Mouse (Mus musculus) neural tube, embryonic 11.5 days (tissue): ENCODE measurements around the gene Nell1. TPM values are rescaled to one million over a fixed set of nuclear protein-coding genes. Genes with fewer than 3 reads are reported as not detected.
A peak's percentile ranks its signal among the peaks of the same experiment; 100 is the strongest.
"Not testable (repeated sequence)": the region's sequence is repeated elsewhere in the genome, so short reads cannot be mapped to it uniquely, and the experiment has no call there.

Experiments
- ATAC-seq: fragments of 200-750 bp; cut with Nextera tagmentation; 2 replicates; pipeline ENCODE4 v1.8.0; 2017; ENCODE audit warnings: moderate number of reproducible peaks, mild to moderate bottlenecking, moderate TSS enrichment, moderate library complexity; ENCODE audit not compliant: insufficient read depth, low FRiP score, low TSS enrichment
- DNase-seq: peaks from one replicate; pipeline ENCODE4 v3.0.0-alpha.2; 2015; ENCODE audit warnings: low spot score
- H3K27ac ChIP-seq: fragments of 300-500 bp; sonication (generic); 2 replicates; pipeline ENCODE4 v1.5.1; 2014; ENCODE audit warnings: low read depth, mild to moderate bottlenecking, low read length
- H3K27me3 ChIP-seq: fragments of 300-500 bp; sonication (generic); 2 replicates; pipeline ENCODE4 v1.6.1; 2014; ENCODE audit warnings: mild to moderate bottlenecking, low read length, mixed read lengths; ENCODE audit not compliant: control insufficient read depth, insufficient read depth
- H3K36me3 ChIP-seq: fragments of 300-500 bp; sonication (generic); 2 replicates; pipeline ENCODE4 v1.6.1; 2014; ENCODE audit warnings: mild to moderate bottlenecking, low read length, moderate library complexity, mixed read lengths; ENCODE audit not compliant: control insufficient read depth, insufficient read depth
- H3K4me1 ChIP-seq: fragments of 300-500 bp; sonication (generic); 2 replicates; pipeline ENCODE4 v1.6.1; 2014; ENCODE audit warnings: low read length, mixed read lengths; ENCODE audit not compliant: control insufficient read depth, insufficient read depth
- H3K4me2 ChIP-seq: fragments of 300-500 bp; sonication (generic); 2 replicates; pipeline ENCODE4 v1.6.1; 2014; ENCODE audit warnings: low read depth, mild to moderate bottlenecking, moderate library complexity
- H3K4me3 ChIP-seq: fragments of 300-500 bp; sonication (generic); 2 replicates; pipeline ENCODE4 v1.5.1; 2014; ENCODE audit warnings: low read depth, low read length
- H3K9ac ChIP-seq: fragments of 300-500 bp; sonication (generic); 2 replicates; pipeline ENCODE4 v1.6.1; 2014; ENCODE audit warnings: mild to moderate bottlenecking, low read length
- H3K9me3 ChIP-seq: fragments of 300-500 bp; sonication (generic); 2 replicates; pipeline ENCODE4 v1.6.1; 2016; ENCODE audit warnings: low read length; ENCODE audit not compliant: control insufficient read depth
- WGBS: fragments of 180-500 bp; shearing (Covaris S2); extraction: QIAGEN DNeasy Blood & Tissue Kit; methylation state at CpG from one replicate; pipeline ENCODE4 v1.1.7; 2014; 5-methylcytosine and 5-hydroxymethylcytosine counted together
- polyA plus RNA-seq: library from polyadenylated mRNA; unstranded; fragments of >200 nt; fragmentation: Nextera tagmentation; extraction: Ambion mirVana; gene quantifications from 2 replicates; pipeline ENCODE4 v1.2.1, GENCODE M21; 2014

The Nell1 gene
- 4.9 and 5.1 TPM in 2 replicates for polyA plus RNA-seq

- Histone ChIP-seq H3K27ac (no peak within 1 kb of the TSS), H3K9me3 (no peaks in the 10 kb centered on the region)
- under 1% methylated on average over 48 of the region's 52 CpGs for WGBS
Measured at GRCm38 (mm10) chr7:49974841-49975440, at the start of gene Nell1. Gene Nell1 (plus strand): TSS chr7:49974864.

GRCm38 (mm10) chr7:49928571-49928970 lies 46.1 kb upstream of the Nell1 start:
- Histone ChIP-seq H3K36me3 (no peaks in the 10 kb centered on the region), H3K27me3 (no peaks in the 10 kb centered on the region), H3K4me2 (no peak overlapping the region), H3K4me1 (no peaks in the 10 kb centered on the region), H3K9me3 (no peaks in the 10 kb centered on the region), H3K27ac (no peak overlapping the region), H3K4me3 (no peak overlapping the region), H3K9ac (no peak overlapping the region)
- DNase-seq: no peak
- 62% methylated on average over 3 of the region's 3 CpGs for WGBS
- ATAC-seq: no peak

More at GRCm38 (mm10) chr7:49974841-49975440, at the start of gene Nell1:
- Histone ChIP-seq H3K4me1 (peaks cover 8% of the 10 kb centered on the region; the same call in 1 of the 2 replicates), H3K36me3 (no peaks in the 10 kb centered on the region), H3K4me2 (peak within 1 kb of the TSS; percentile 95), H3K27me3 (peaks cover 36% of the 10 kb centered on the region), H3K9ac (peak within 1 kb of the TSS; percentile 44), H3K4me3 (peak within 1 kb of the TSS; percentile 47)
- DNase-seq (peak; percentile 56), ATAC-seq (peak; percentile 61)

GRCm38 (mm10) chr7:49929999-49930398 lies 44.7 kb upstream of the Nell1 start:
- Histone ChIP-seq H3K27ac (no peak overlapping the region), H3K4me2 (no peak overlapping the region), H3K9me3 (no peaks in the 10 kb centered on the region), H3K9ac (no peak overlapping the region), H3K4me3 (no peak overlapping the region), H3K36me3 (no peaks in the 10 kb centered on the region), H3K4me1 (no peaks in the 10 kb centered on the region), H3K27me3 (no peaks in the 10 kb centered on the region)
- no peak for DNase-seq
- WGBS: 63% methylated on average over 4 of the region's 4 CpGs
- no peak for ATAC-seq

- H3K4me1 ChIP-seq, H3K9ac ChIP-seq, H3K9me3 ChIP-seq, DNase-seq, H3K27me3 ChIP-seq, H3K36me3 ChIP-seq, H3K27ac ChIP-seq, H3K4me3 ChIP-seq, ATAC-seq, H3K4me2 ChIP-seq: not testable (repeated sequence)
- whole genome bisulfite sequencing: 85% methylated on average over 14 of the region's 14 CpGs
Measured at GRCm38 (mm10) chr7:49933386-49934115, 41.1 kb upstream of the Nell1 start.

- Histone ChIP-seq H3K9ac (no peak overlapping the region), H3K4me1 (no peaks in the 10 kb centered on the region), H3K9me3 (no peaks in the 10 kb centered on the region)
Measured at GRCm38 (mm10) chr7:49936821-49937220, 37.8 kb upstream of the Nell1 start.

GRCm38 (mm10) chr7:49942023-49942422 lies 32.6 kb upstream of the Nell1 start:
- Histone ChIP-seq H3K9me3 (no peaks in the 10 kb centered on the region), H3K4me1 (no peaks in the 10 kb centered on the region), H3K27me3 (no peaks in the 10 kb centered on the region), H3K27ac (no peak overlapping the region), H3K4me3 (no peak overlapping the region), H3K4me2 (no peak overlapping the region), H3K9ac (no peak overlapping the region), H3K36me3 (no peaks in the 10 kb centered on the region)
- WGBS: 73% methylated on average over 3 of the region's 3 CpGs
- DNase-seq (no peak), ATAC-seq (no peak)

More at GRCm38 (mm10) chr7:49936821-49937220, 37.8 kb upstream of the Nell1 start:
- 94% methylated on average over 3 of the region's 3 CpGs for WGBS
- H3K27me3 ChIP-seq: no peaks in the 10 kb centered on the region
- H3K4me2 ChIP-seq: no peak overlapping the region
- H3K36me3 ChIP-seq: no peaks in the 10 kb centered on the region
- DNase-seq: no peak
- no peak for ATAC-seq
- H3K27ac ChIP-seq: no peak overlapping the region
- H3K4me3 ChIP-seq: no peak overlapping the region

GRCm38 (mm10) chr7:49942490-49942889 lies 32.2 kb upstream of the Nell1 start:
- Histone ChIP-seq H3K27ac (no peak overlapping the region), H3K4me3 (no peak overlapping the region), H3K27me3 (no peaks in the 10 kb centered on the region), H3K4me1 (no peaks in the 10 kb centered on the region), H3K4me2 (no peak overlapping the region), H3K9ac (no peak overlapping the region), H3K9me3 (no peaks in the 10 kb centered on the region), H3K36me3 (no peaks in the 10 kb centered on the region)
- WGBS: 68% methylated on average over 5 of the region's 5 CpGs
- DNase-seq (no peak), ATAC-seq (no peak)

- Histone ChIP-seq H3K4me1 (no peaks in the 10 kb centered on the region), H3K4me3 (no peak overlapping the region), H3K36me3 (no peaks in the 10 kb centered on the region), H3K9me3 (no peaks in the 10 kb centered on the region), H3K4me2 (no peak overlapping the region), H3K27ac (no peak overlapping the region), H3K9ac (no peak overlapping the region), H3K27me3 (no peaks in the 10 kb centered on the region)
- 92% methylated on average over 9 of the region's 9 CpGs for WGBS
- DNase-seq (no peak), ATAC-seq (no peak)
Measured at GRCm38 (mm10) chr7:49946691-49947090, 28.0 kb upstream of the Nell1 start.
